Mouse (Mus musculus) embryo, embryonic 9.5 days (tissue): ENCODE results near the gene Tbxas1.

Experiments
- DNase-seq: peaks from one replicate; pipeline ENCODE4 v3.0.0-alpha.2; 2017; ENCODE audit errors: extremely low spot score

The Tbxas1 gene

GRCm38 (mm10) chr6:38859819-38860218, 15.4 kb upstream of the Tbxas1 start:
- no peak for DNase-seq

GRCm38 (mm10) chr6:38860301-38860700, 14.9 kb upstream of the Tbxas1 start:
- DNase-seq: no peak

GRCm38 (mm10) chr6:38863595-38863994, 11.6 kb upstream of the Tbxas1 start:
- DNase-seq: peak; percentile 22

- no peak for DNase-seq
Measured at GRCm38 (mm10) chr6:38865805-38866204, 9.4 kb upstream of the Tbxas1 start.

- DNase-seq: no peak
Measured at GRCm38 (mm10) chr6:38866357-38866756, 8.8 kb upstream of the Tbxas1 start.

- DNase-seq: no peak
Measured at GRCm38 (mm10) chr6:38866761-38867160, 8.4 kb upstream of the Tbxas1 start.

GRCm38 (mm10) chr6:38867291-38867690, 7.9 kb upstream of the Tbxas1 start:
- no peak for DNase-seq

- DNase-seq: no peak
Measured at GRCm38 (mm10) chr6:38868974-38869373, 6.2 kb upstream of the Tbxas1 start.

- DNase-seq: peak; percentile 31
Measured at GRCm38 (mm10) chr6:38870070-38870469, 5.1 kb upstream of the Tbxas1 start.

GRCm38 (mm10) chr6:38871051-38871450, 4.2 kb upstream of the Tbxas1 start:
- DNase-seq: peak; percentile 54

GRCm38 (mm10) chr6:38873316-38873715, 1.9 kb upstream of the Tbxas1 start:
- no peak for DNase-seq

GRCm38 (mm10) chr6:38874035-38874434, 1.2 kb upstream of the Tbxas1 start:
- DNase-seq: peak; percentile 60

GRCm38 (mm10) chr6:38874565-38875257, 493 bp upstream of the Tbxas1 start:
- peak; percentile 39 for DNase-seq

- peak; percentile 91 for DNase-seq
Measured at GRCm38 (mm10) chr6:38876071-38876911, 1.1 kb downstream of the Tbxas1 start, which contains the start of gene Hipk2. Gene Hipk2 (minus strand): TSS chr6:38876165.

- no peak for DNase-seq
Measured at GRCm38 (mm10) chr6:38877674-38878073, 2.5 kb downstream of the Tbxas1 start.

- DNase-seq: no peak
Measured at GRCm38 (mm10) chr6:38881468-38881867, 6.3 kb downstream of the Tbxas1 start.

GRCm38 (mm10) chr6:38881975-38882374, 6.8 kb downstream of the Tbxas1 start:
- no peak for DNase-seq

- DNase-seq: no peak
Measured at GRCm38 (mm10) chr6:38882728-38883171, 7.5 kb downstream of the Tbxas1 start.

GRCm38 (mm10) chr6:38884482-38884881, 9.3 kb downstream of the Tbxas1 start:
- DNase-seq: no peak

- no peak for DNase-seq
Measured at GRCm38 (mm10) chr6:38885132-38885531, 9.9 kb downstream of the Tbxas1 start.

GRCm38 (mm10) chr6:38887436-38887835, 12.2 kb downstream of the Tbxas1 start:
- no peak for DNase-seq

- no peak for DNase-seq
Measured at GRCm38 (mm10) chr6:38889156-38889555, 14.0 kb downstream of the Tbxas1 start.

- no peak for DNase-seq
Measured at GRCm38 (mm10) chr6:38892017-38892416, 16.8 kb downstream of the Tbxas1 start.
